Mouse (Mus musculus) neural tube, embryonic 15.5 days (tissue): ENCODE measurements around the gene Olfr1054. TPM values are rescaled to one million over a fixed set of nuclear protein-coding genes. Genes with fewer than 3 reads are reported as not detected.
"Not testable (repeated sequence)": the region's sequence is repeated elsewhere in the genome, so short reads cannot be mapped to it uniquely, and the experiment has no call there.

Source experiments
- ATAC-seq: fragments of 200-750 bp; cut with Nextera tagmentation; 2 replicates; pipeline ENCODE4 v1.8.0; 2017; ENCODE audit warnings: mild to moderate bottlenecking, moderate TSS enrichment, moderate library complexity; ENCODE audit not compliant: low FRiP score
- H3K27ac ChIP-seq: fragments of 300-500 bp; sonication (generic); replicated peaks from 2 replicates; pipeline ENCODE4 v1.5.1; 2015; ENCODE audit warnings: mild to moderate bottlenecking, inconsistent platforms
- H3K27me3 ChIP-seq: fragments of 300-500 bp; sonication (generic); replicated peaks from 2 replicates; pipeline ENCODE4 v1.6.1; 2015; ENCODE audit warnings: inconsistent platforms
- H3K36me3 ChIP-seq: fragments of 300-500 bp; sonication (generic); 2 replicates; pipeline ENCODE4 v1.6.1; 2015; ENCODE audit warnings: inconsistent platforms
- H3K4me1 ChIP-seq: fragments of 300-500 bp; sonication (generic); 2 replicates; pipeline ENCODE4 v1.6.1; 2015; ENCODE audit warnings: inconsistent platforms
- H3K4me2 ChIP-seq: fragments of 300-500 bp; sonication (generic); 2 replicates; pipeline ENCODE4 v1.6.1; 2015; ENCODE audit warnings: inconsistent platforms, mild to moderate bottlenecking, moderate library complexity
- H3K4me3 ChIP-seq: fragments of 300-500 bp; sonication (generic); replicated peaks from 2 replicates; pipeline ENCODE4 v1.5.1; 2015; ENCODE audit warnings: mild to moderate bottlenecking, inconsistent platforms
- H3K9ac ChIP-seq: fragments of 300-500 bp; sonication (generic); replicated peaks from 2 replicates; pipeline ENCODE4 v1.6.1; 2015; ENCODE audit warnings: mild to moderate bottlenecking, inconsistent platforms
- H3K9me3 ChIP-seq: fragments of 300-500 bp; sonication (generic); replicated peaks from 2 replicates; pipeline ENCODE4 v1.6.1; 2016; ENCODE audit warnings: inconsistent platforms
- WGBS: fragments of 180-500 bp; shearing (Covaris S2); methylation state at CpG from one replicate; pipeline ENCODE4 v1.1.7; 2015; ENCODE audit warnings: mixed read lengths; 5-methylcytosine and 5-hydroxymethylcytosine counted together
- polyA plus RNA-seq: library from polyadenylated mRNA; unstranded; fragments of >200 nt; fragmentation: Nextera tagmentation; extraction: Ambion mirVana; gene quantifications from 2 replicates; pipeline ENCODE4 v1.2.1, GENCODE M21; 2015

The Olfr1054 gene
- not detected in 2 replicates for polyA plus RNA-seq

GRCm38 (mm10) chr2:86335333-86335732, at the start of gene Olfr1054:
Olfr1054 (minus strand) TSS chr2:86335433.
- H3K4me3 ChIP-seq, result no peak within 1 kb of the TSS
- H3K36me3 ChIP-seq, result no peaks in the 10 kb centered on the region
- WGBS, result 86% methylated on average over 3 of the region's 3 CpGs
- no peak for ATAC-seq
- H3K27ac ChIP-seq, result no peak within 1 kb of the TSS
- no peak within 1 kb of the TSS for H3K4me2 ChIP-seq
- no peaks in the 10 kb centered on the region for H3K27me3 ChIP-seq
- no peaks in the 10 kb centered on the region for H3K9me3 ChIP-seq
- no peak within 1 kb of the TSS for H3K9ac ChIP-seq
- no peaks in the 10 kb centered on the region for H3K4me1 ChIP-seq

- H3K27me3 ChIP-seq, result no peaks in the 10 kb centered on the region
- H3K4me1 ChIP-seq, result no peaks in the 10 kb centered on the region
- H3K36me3 ChIP-seq, result no peaks in the 10 kb centered on the region
- no peaks in the 10 kb centered on the region for H3K9me3 ChIP-seq
- H3K9ac ChIP-seq, result no peak within 1 kb of the TSS
- no peak within 1 kb of the TSS for H3K27ac ChIP-seq
- no peak within 1 kb of the TSS for H3K4me2 ChIP-seq
- H3K4me3 ChIP-seq, result no peak within 1 kb of the TSS
- no peak for ATAC-seq
These were observed 43.1 kb upstream of the Olfr1054 start, which contains the start of gene Olfr1057 for GRCm38 (mm10) chr2:86378293-86378692. Olfr1057 (minus strand) TSS chr2:86378393.

GRCm38 (mm10) chr2:86366342-86366741, 31.1 kb upstream of the Olfr1054 start:
- not testable (repeated sequence) for H3K4me1 ChIP-seq, H3K27me3 ChIP-seq, H3K4me3 ChIP-seq, H3K27ac ChIP-seq, ATAC-seq, H3K9me3 ChIP-seq, H3K9ac ChIP-seq, H3K4me2 ChIP-seq, H3K36me3 ChIP-seq
- 60% methylated on average over 1 of the region's 6 CpGs for WGBS

- Histone ChIP-seq H3K9me3 (no peaks in the 10 kb centered on the region), H3K4me3 (no peak within 1 kb of the TSS), H3K36me3 (no peaks in the 10 kb centered on the region), H3K9ac (no peak within 1 kb of the TSS), H3K4me1 (no peaks in the 10 kb centered on the region), H3K27me3 (no peaks in the 10 kb centered on the region), H3K4me2 (no peak within 1 kb of the TSS), H3K27ac (no peak within 1 kb of the TSS)
- ATAC-seq, result no peak
These were observed 27.1 kb upstream of the Olfr1054 start, which contains the start of gene Olfr1056 for GRCm38 (mm10) chr2:86362369-86362768. Olfr1056 (minus strand) TSS chr2:86362469.

- 90% methylated on average over 1 of the region's 1 CpGs for WGBS
- not testable (repeated sequence) for H3K9ac ChIP-seq, H3K36me3 ChIP-seq, H3K9me3 ChIP-seq, H3K4me3 ChIP-seq, H3K27me3 ChIP-seq, H3K27ac ChIP-seq, H3K4me2 ChIP-seq, ATAC-seq, H3K4me1 ChIP-seq
These were observed 16.5 kb upstream of the Olfr1054 start for GRCm38 (mm10) chr2:86351751-86352150.

- no peak within 1 kb of the TSS for H3K4me3 ChIP-seq
- no peak within 1 kb of the TSS for H3K4me2 ChIP-seq
- no peak within 1 kb of the TSS for H3K9ac ChIP-seq
- H3K36me3 ChIP-seq, result no peaks in the 10 kb centered on the region
- no peaks in the 10 kb centered on the region for H3K27me3 ChIP-seq
- WGBS, result 91% methylated on average over 5 of the region's 5 CpGs
- no peaks in the 10 kb centered on the region for H3K9me3 ChIP-seq
- H3K27ac ChIP-seq, result no peak within 1 kb of the TSS
- no peak for ATAC-seq
- H3K4me1 ChIP-seq, result no peaks in the 10 kb centered on the region
These were observed 15.0 kb upstream of the Olfr1054 start, which contains the start of gene Olfr1055 for GRCm38 (mm10) chr2:86350184-86350583. Olfr1055 (minus strand) TSS chr2:86350284.

- no peak for ATAC-seq
- Histone ChIP-seq H3K4me2 (no peak within 1 kb of the TSS), H3K9ac (no peak within 1 kb of the TSS), H3K4me3 (no peak within 1 kb of the TSS), H3K4me1 (no peaks in the 10 kb centered on the region), H3K27ac (no peak within 1 kb of the TSS), H3K36me3 (no peaks in the 10 kb centered on the region), H3K27me3 (no peaks in the 10 kb centered on the region), H3K9me3 (no peaks in the 10 kb centered on the region)
- 66% methylated on average over 3 of the region's 3 CpGs for WGBS
These were observed 20.0 kb downstream of the Olfr1054 start, which contains the start of gene Olfr1053 for GRCm38 (mm10) chr2:86315184-86315583. Olfr1053 (minus strand) TSS chr2:86315284.

- no peak within 1 kb of the TSS for H3K4me3 ChIP-seq
- no peak within 1 kb of the TSS for H3K9ac ChIP-seq
- ATAC-seq, result no peak
- no peak within 1 kb of the TSS for H3K27ac ChIP-seq
- H3K4me2 ChIP-seq, result no peak within 1 kb of the TSS
- no peaks in the 10 kb centered on the region for H3K27me3 ChIP-seq
- H3K4me1 ChIP-seq, result no peaks in the 10 kb centered on the region
- H3K36me3 ChIP-seq, result no peaks in the 10 kb centered on the region
- H3K9me3 ChIP-seq, result no peaks in the 10 kb centered on the region
These were observed 43.1 kb downstream of the Olfr1054 start, which contains the start of gene Olfr1052 for GRCm38 (mm10) chr2:86292155-86292554. Olfr1052 (plus strand) TSS chr2:86292455.

Other genes starting within 250 kb of the Olfr1054 start
- not detected in 2 replicates for gene Olfr1037, start 248.0 kb downstream of the Olfr1054 start, polyA plus RNA-seq
- gene Olfr1039, start 199.5 kb downstream of the Olfr1054 start, polyA plus RNA-seq, result not detected in 2 replicates
- not detected in 2 replicates for gene Olfr1040, start 188.7 kb downstream of the Olfr1054 start, polyA plus RNA-seq
- not detected in 2 replicates for gene Olfr1042, start 173.6 kb downstream of the Olfr1054 start, polyA plus RNA-seq
- gene Olfr1043, start 167.9 kb downstream of the Olfr1054 start, polyA plus RNA-seq, result not detected in 2 replicates
- gene Olfr1044, start 157.6 kb downstream of the Olfr1054 start, polyA plus RNA-seq, result not detected in 2 replicates
- not detected in 2 replicates for gene Olfr52, start 149.8 kb downstream of the Olfr1054 start, polyA plus RNA-seq
- not detected in 2 replicates for gene Olfr1045, start 132.4 kb downstream of the Olfr1054 start, polyA plus RNA-seq
- gene Olfr1046, start 116.1 kb downstream of the Olfr1054 start, polyA plus RNA-seq, result not detected in 2 replicates
- not detected in 2 replicates for gene Olfr1047, start 104.0 kb downstream of the Olfr1054 start, polyA plus RNA-seq
- not detected in 2 replicates for gene Olfr1048, start 95.1 kb downstream of the Olfr1054 start, polyA plus RNA-seq
- not detected in 2 replicates for gene Olfr1049, start 77.1 kb downstream of the Olfr1054 start, polyA plus RNA-seq
- gene Olfr1051, start 56.3 kb downstream of the Olfr1054 start, polyA plus RNA-seq, result not detected in 2 replicates
- not detected in 2 replicates for gene Olfr1052, start 43.0 kb downstream of the Olfr1054 start, polyA plus RNA-seq
- not detected in 2 replicates for gene Olfr1053, start 20.1 kb downstream of the Olfr1054 start, polyA plus RNA-seq
- not detected in 2 replicates for gene Olfr1055, start 14.9 kb upstream of the Olfr1054 start, polyA plus RNA-seq
- gene Olfr1056, start 27.0 kb upstream of the Olfr1054 start, polyA plus RNA-seq, result not detected in 2 replicates
- not detected in 2 replicates for gene Olfr1057, start 43.0 kb upstream of the Olfr1054 start, polyA plus RNA-seq
- not detected in 2 replicates for gene Olfr1058, start 53.1 kb upstream of the Olfr1054 start, polyA plus RNA-seq
- not detected in 2 replicates for gene Olfr1061, start 78.6 kb upstream of the Olfr1054 start, polyA plus RNA-seq
- gene Olfr1062, start 91.3 kb upstream of the Olfr1054 start, polyA plus RNA-seq, result not detected in 2 replicates
- not detected in 2 replicates for gene Olfr1065, start 115.2 kb upstream of the Olfr1054 start, polyA plus RNA-seq
- gene Olfr1066, start 120.8 kb upstream of the Olfr1054 start, polyA plus RNA-seq, result not detected in 2 replicates
- not detected in 2 replicates for gene Olfr228, start 152.0 kb upstream of the Olfr1054 start, polyA plus RNA-seq
- gene Olfr1076, start 173.0 kb upstream of the Olfr1054 start, polyA plus RNA-seq, result not detected in 2 replicates
- gene Olfr1079, start 207.0 kb upstream of the Olfr1054 start, polyA plus RNA-seq, result not detected in 2 replicates
- gene Olfr1080, start 222.8 kb upstream of the Olfr1054 start, polyA plus RNA-seq, result not detected in 2 replicates